Mouse (Mus musculus): Measurements from ENCODE around the gene Grm4. TPM values are rescaled to one million over a fixed set of nuclear protein-coding genes. Genes with fewer than 3 reads are reported as not detected.

Gene Grm4
- total RNA-seq (2012; rRNA removed) (not detected in 2 replicates), polyA plus RNA-seq (2012; ENCODE audit: insufficient read depth in 1 of 2, insufficient read length in 2 of 2, low read depth in 1 of 2, low replicate concordance in 2 of 2, missing spikeins in 1 of 2) (under 1 TPM in 1 of 2 experiments, not detected in 1; 0.06 TPM)

DNA sequence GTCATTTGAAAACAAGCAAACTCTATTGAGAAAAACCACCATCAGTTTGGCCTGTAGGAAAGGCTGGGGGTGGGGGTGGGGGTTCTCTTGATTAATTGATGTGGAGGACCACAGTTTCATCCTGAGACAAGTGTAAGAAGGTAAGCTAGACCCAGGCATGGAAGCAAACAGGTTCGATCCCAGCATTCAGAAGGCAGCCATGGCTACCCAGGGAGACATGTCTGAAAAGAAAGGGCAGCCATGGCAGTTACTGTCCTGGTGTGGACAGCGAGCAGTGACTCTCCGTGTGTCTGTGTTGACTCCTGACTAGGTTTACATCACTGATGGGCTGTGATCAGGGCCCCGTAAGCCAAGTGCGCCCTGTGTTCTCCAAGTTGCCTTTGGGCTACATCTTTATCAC lies at the start of gene Grm4:
TSS of gene Grm4 (minus strand) at position 101 of the 400 bp plus-strand sequence.
- Histone ChIP-seq H3K9me3 (replicated peaks; ENCODE audit: insufficient read depth, low read length) (no peaks in the 10 kb centered on the region), H3K4me3 (ENCODE audit: control insufficient read depth in 1 of 2, insufficient read depth in 1 of 2, low read depth in 2 of 2, low read length in 2 of 2) (no peak within 1 kb of the TSS), H3K79me2 (ENCODE audit: control insufficient read depth, insufficient read depth, low read length, poor library complexity) (no peaks in the 10 kb centered on the region), H3K4me1 (ENCODE audit: control insufficient read depth in 1 of 2, insufficient read depth in 2 of 2, low read length in 2 of 2) (no peaks in the 10 kb centered on the region), H3K27me3 (ENCODE audit: control insufficient read depth in 1 of 2, insufficient read depth in 2 of 2, low read length in 2 of 2) (no peaks in the 10 kb centered on the region; a peak in 1 of 4 replicates), H3K36me3 (ENCODE audit: control insufficient read depth in 1 of 2, insufficient read depth in 2 of 2, low read length in 2 of 2) (no peaks in the 10 kb centered on the region), H3K27ac (ENCODE audit: control insufficient read depth, low read depth, low read length) (no peak within 1 kb of the TSS), H3K9ac (ENCODE audit: control insufficient read depth, low read depth, low read length, poor library complexity, severe bottlenecking) (no peak within 1 kb of the TSS)
- no peak for TF ChIP-seq MAFK (IDR thresholded peaks at IDR 0.05; ENCODE audit: borderline replicate concordance, low read depth, low read length)
- DNase-seq (ENCODE audit: low read depth, low spot score): no peak

DNA sequence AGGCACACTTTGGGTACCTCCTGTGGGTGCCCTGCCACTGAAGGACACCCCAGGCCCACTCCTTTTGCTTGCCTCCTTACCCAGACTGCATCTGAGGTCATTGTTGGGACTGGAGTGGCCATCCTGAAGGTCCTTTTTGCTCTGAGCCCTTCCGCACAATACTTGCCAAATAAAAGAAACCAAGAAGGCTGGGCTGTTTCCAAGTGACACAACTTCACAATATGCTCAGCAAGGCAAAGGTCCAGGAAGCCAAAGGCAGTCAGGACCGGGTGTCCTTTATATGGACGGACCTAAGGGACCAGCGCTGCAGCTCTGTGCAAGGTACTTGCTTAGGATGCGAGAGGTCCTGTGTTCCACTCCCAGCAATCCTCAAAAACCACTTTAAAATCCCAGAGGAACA lies 47.0 kb upstream of the Grm4 start:
- no peaks in the 10 kb centered on the region for H3K9me3 ChIP-seq (replicated peaks; ENCODE audit: insufficient read depth, low read length)
- H3K4me3 ChIP-seq (ENCODE audit: control insufficient read depth in 1 of 2, insufficient read depth in 1 of 2, low read depth in 2 of 2, low read length in 2 of 2): no peak overlapping the region
- H3K27me3 ChIP-seq (ENCODE audit: control insufficient read depth in 1 of 2, insufficient read depth in 2 of 2, low read length in 2 of 2): no peaks in the 10 kb centered on the region
- peaks cover 0 to 5% of the 10 kb centered on the region in 2 experiments; a peak in 3 of 4 replicates for H3K4me1 ChIP-seq (ENCODE audit: control insufficient read depth in 1 of 2, insufficient read depth in 2 of 2, low read length in 2 of 2)
- no peak for TF ChIP-seq EP300 (IDR thresholded peaks at IDR 0.05; ENCODE audit: low read depth in 1 of 2, low read length in 2 of 2)
- no peak for TF ChIP-seq HCFC1 (IDR thresholded peaks at IDR 0.05; ENCODE audit: low read depth, low read length)
- no peak for TF ChIP-seq MAFK (IDR thresholded peaks at IDR 0.05; ENCODE audit: borderline replicate concordance, low read depth, low read length)
- TF ChIP-seq POLR2A (IDR thresholded peaks at IDR 0.05; ENCODE audit: control insufficient read depth in 1 of 2, insufficient read depth in 1 of 2, low read depth in 1 of 2, low read length in 2 of 2, poor library complexity in 1 of 2): no peak
- no peak for TF ChIP-seq TCF12 (IDR thresholded peaks at IDR 0.05; ENCODE audit: low read depth, low read length)
- no peak for TF ChIP-seq ETS1 (IDR thresholded peaks at IDR 0.05; ENCODE audit: low read depth, low read length)
- TF ChIP-seq MYC (IDR thresholded peaks at IDR 0.05; ENCODE audit: low read depth, low read length): no peak
- TF ChIP-seq USF2 (IDR thresholded peaks at IDR 0.05; ENCODE audit: borderline replicate concordance in 1 of 2, insufficient read depth in 1 of 2, low read depth in 1 of 2, low read length in 2 of 2): no peak
- TF ChIP-seq MXI1 (IDR thresholded peaks at IDR 0.05; ENCODE audit: low read depth, low read length): no peak
- TF ChIP-seq UBTF (IDR thresholded peaks at IDR 0.05; ENCODE audit: borderline replicate concordance, insufficient read depth, low read depth, low read length): no peak
- TF ChIP-seq MAX (IDR thresholded peaks at IDR 0.05; ENCODE audit: low read length): no peak
- TF ChIP-seq USF1 (IDR thresholded peaks at IDR 0.05; ENCODE audit: low read depth, low read length): no peak
- TF ChIP-seq BHLHE40 (IDR thresholded peaks at IDR 0.05; ENCODE audit: borderline replicate concordance, low read depth, low read length): no peak
- no peak for TF ChIP-seq SIN3A (IDR thresholded peaks at IDR 0.05; ENCODE audit: low read length)
- H3K36me3 ChIP-seq (ENCODE audit: control insufficient read depth in 1 of 2, insufficient read depth in 2 of 2, low read length in 2 of 2): peaks cover 0 to 3% of the 10 kb centered on the region in 2 experiments; a peak in 1 of 4 replicates
- H3K79me2 ChIP-seq (ENCODE audit: control insufficient read depth, insufficient read depth, low read length, poor library complexity): peaks cover 2% of the 10 kb centered on the region; the same call in 1 of the 2 replicates
- no peak overlapping the region for H3K27ac ChIP-seq (ENCODE audit: control insufficient read depth, low read depth, low read length)
- no peak overlapping the region for H3K9ac ChIP-seq (ENCODE audit: control insufficient read depth, low read depth, low read length, poor library complexity, severe bottlenecking)
- no peak for DNase-seq (ENCODE audit: low read depth, low spot score)
